Mouse (Mus musculus): Measurements from ENCODE around the gene Rnf150. TPM values are rescaled to one million over a fixed set of nuclear protein-coding genes. Genes with fewer than 3 reads are reported as not detected.
A peak's percentile ranks its signal among the peaks of the same experiment; 100 is the strongest.

The Rnf150 gene
- polyA plus RNA-seq, 1 experiment: 11.0 TPM

GRCm38 (mm10) chr8:83009481-83009880, 146.3 kb downstream of the Rnf150 start:
- no peaks in the 10 kb centered on the region for H3K27me3 ChIP-seq (ENCODE audit: control insufficient read depth, insufficient read depth, low read length)
- TF ChIP-seq POLR2A (IDR thresholded peaks at IDR 0.05; ENCODE audit: borderline replicate concordance, insufficient read depth, low read length) (no peak), CTCF (IDR thresholded peaks at IDR 0.05; ENCODE audit: borderline replicate concordance, insufficient read depth, low read depth, low read length) (no peak)
- H3K27ac ChIP-seq (ENCODE audit: insufficient read depth, low read length): no peak overlapping the region
- WGBS: 59% methylated on average over 5 of the region's 5 CpGs
- DNase-seq: no peak
- no peaks in the 10 kb centered on the region for H3K4me1 ChIP-seq (ENCODE audit: control insufficient read depth, insufficient read depth, low read length)
- no peak overlapping the region for H3K4me3 ChIP-seq (replicated peaks; ENCODE audit: insufficient read depth, low read depth, low read length)

- no peak for DNase-seq
- Histone ChIP-seq H3K4me1 (ENCODE audit: control insufficient read depth, insufficient read depth, low read length) (no peaks in the 10 kb centered on the region), H3K27me3 (ENCODE audit: control insufficient read depth, insufficient read depth, low read length) (no peaks in the 10 kb centered on the region), H3K27ac (ENCODE audit: insufficient read depth, low read length) (no peak overlapping the region), H3K4me3 (replicated peaks; ENCODE audit: insufficient read depth, low read depth, low read length) (no peak overlapping the region)
- 70% methylated on average over 2 of the region's 2 CpGs for WGBS
- TF ChIP-seq POLR2A (IDR thresholded peaks at IDR 0.05; ENCODE audit: borderline replicate concordance, insufficient read depth, low read length): no peak
- TF ChIP-seq CTCF (IDR thresholded peaks at IDR 0.05; ENCODE audit: borderline replicate concordance, insufficient read depth, low read depth, low read length): no peak
Observed at GRCm38 (mm10) chr8:83011286-83011685, 148.1 kb downstream of the Rnf150 start.

GRCm38 (mm10) chr8:83011758-83012157, 148.6 kb downstream of the Rnf150 start:
- WGBS: 28% methylated on average over 5 of the region's 5 CpGs
- H3K4me3 ChIP-seq (replicated peaks; ENCODE audit: insufficient read depth, low read depth, low read length): no peak overlapping the region
- DNase-seq: peak in 1 of 2 experiments; percentile 4
- no peaks in the 10 kb centered on the region for H3K4me1 ChIP-seq (ENCODE audit: control insufficient read depth, insufficient read depth, low read length)
- TF ChIP-seq POLR2A (IDR thresholded peaks at IDR 0.05; ENCODE audit: borderline replicate concordance, insufficient read depth, low read length): no peak
- no peak for TF ChIP-seq CTCF (IDR thresholded peaks at IDR 0.05; ENCODE audit: borderline replicate concordance, insufficient read depth, low read depth, low read length)
- no peak overlapping the region for H3K27ac ChIP-seq (ENCODE audit: insufficient read depth, low read length)
- no peaks in the 10 kb centered on the region for H3K27me3 ChIP-seq (ENCODE audit: control insufficient read depth, insufficient read depth, low read length)

- no peak overlapping the region for H3K4me3 ChIP-seq (replicated peaks; ENCODE audit: insufficient read depth, low read depth, low read length)
- H3K4me1 ChIP-seq (ENCODE audit: control insufficient read depth, insufficient read depth, low read length): no peaks in the 10 kb centered on the region
- no peak for TF ChIP-seq POLR2A (IDR thresholded peaks at IDR 0.05; ENCODE audit: borderline replicate concordance, insufficient read depth, low read length)
- TF ChIP-seq CTCF (IDR thresholded peaks at IDR 0.05; ENCODE audit: borderline replicate concordance, insufficient read depth, low read depth, low read length): no peak
- DNase-seq: no peak
- H3K27ac ChIP-seq (ENCODE audit: insufficient read depth, low read length): no peak overlapping the region
- no peaks in the 10 kb centered on the region for H3K27me3 ChIP-seq (ENCODE audit: control insufficient read depth, insufficient read depth, low read length)
- 63% methylated on average over 2 of the region's 2 CpGs for WGBS
Observed at GRCm38 (mm10) chr8:83028211-83028610, 165.1 kb downstream of the Rnf150 start.

- Histone ChIP-seq H3K4me3 (replicated peaks; ENCODE audit: insufficient read depth, low read depth, low read length) (no peak overlapping the region), H3K4me1 (ENCODE audit: control insufficient read depth, insufficient read depth, low read length) (peaks cover 6% of the 10 kb centered on the region), H3K27ac (ENCODE audit: insufficient read depth, low read length) (no peak overlapping the region), H3K27me3 (ENCODE audit: control insufficient read depth, insufficient read depth, low read length) (no peaks in the 10 kb centered on the region)
- DNase-seq: no peak
- 64% methylated on average over 7 of the region's 7 CpGs for WGBS
- no peak for TF ChIP-seq POLR2A (IDR thresholded peaks at IDR 0.05; ENCODE audit: borderline replicate concordance, insufficient read depth, low read length)
- no peak for TF ChIP-seq CTCF (IDR thresholded peaks at IDR 0.05; ENCODE audit: borderline replicate concordance, insufficient read depth, low read depth, low read length)
Observed at GRCm38 (mm10) chr8:83032800-83033199, 169.6 kb downstream of the Rnf150 start.

- peaks cover 8% of the 10 kb centered on the region for H3K4me1 ChIP-seq (ENCODE audit: control insufficient read depth, insufficient read depth, low read length)
- no peak for DNase-seq
Observed at GRCm38 (mm10) chr8:83035141-83035540, 172.0 kb downstream of the Rnf150 start.

GRCm38 (mm10) chr8:83036521-83037166, 173.5 kb downstream of the Rnf150 start:
- Histone ChIP-seq H3K4me3 (replicated peaks; ENCODE audit: insufficient read depth, low read depth, low read length) (no peak overlapping the region), H3K27ac (ENCODE audit: insufficient read depth, low read length) (no peak overlapping the region), H3K4me1 (ENCODE audit: control insufficient read depth, insufficient read depth, low read length) (peaks cover 8% of the 10 kb centered on the region), H3K27me3 (ENCODE audit: control insufficient read depth, insufficient read depth, low read length) (no peaks in the 10 kb centered on the region)
- WGBS: 58% methylated on average over 3 of the region's 3 CpGs
- DNase-seq: peak in 1 of 2 experiments; percentile 37
- no peak for TF ChIP-seq POLR2A (IDR thresholded peaks at IDR 0.05; ENCODE audit: borderline replicate concordance, insufficient read depth, low read length)
- no peak for TF ChIP-seq CTCF (IDR thresholded peaks at IDR 0.05; ENCODE audit: borderline replicate concordance, insufficient read depth, low read depth, low read length)

More at GRCm38 (mm10) chr8:83035141-83035540, 172.0 kb downstream of the Rnf150 start:
- TF ChIP-seq POLR2A (IDR thresholded peaks at IDR 0.05; ENCODE audit: borderline replicate concordance, insufficient read depth, low read length) (no peak), CTCF (IDR thresholded peaks at IDR 0.05; ENCODE audit: borderline replicate concordance, insufficient read depth, low read depth, low read length) (no peak)
- H3K27ac ChIP-seq (ENCODE audit: insufficient read depth, low read length): no peak overlapping the region
- H3K27me3 ChIP-seq (ENCODE audit: control insufficient read depth, insufficient read depth, low read length): no peaks in the 10 kb centered on the region
- H3K4me3 ChIP-seq (replicated peaks; ENCODE audit: insufficient read depth, low read depth, low read length): no peak overlapping the region
- 97% methylated on average over 5 of the region's 5 CpGs for WGBS

GRCm38 (mm10) chr8:83037321-83037720, 174.2 kb downstream of the Rnf150 start:
- 87% methylated on average over 1 of the region's 1 CpGs for WGBS
- Histone ChIP-seq H3K4me3 (replicated peaks; ENCODE audit: insufficient read depth, low read depth, low read length) (no peak overlapping the region), H3K27ac (ENCODE audit: insufficient read depth, low read length) (no peak overlapping the region), H3K4me1 (ENCODE audit: control insufficient read depth, insufficient read depth, low read length) (peaks cover 8% of the 10 kb centered on the region), H3K27me3 (ENCODE audit: control insufficient read depth, insufficient read depth, low read length) (no peaks in the 10 kb centered on the region)
- TF ChIP-seq POLR2A (IDR thresholded peaks at IDR 0.05; ENCODE audit: borderline replicate concordance, insufficient read depth, low read length): no peak
- TF ChIP-seq CTCF (IDR thresholded peaks at IDR 0.05; ENCODE audit: borderline replicate concordance, insufficient read depth, low read depth, low read length): no peak
- DNase-seq: no peak
